Mouse (Mus musculus) bone marrow, adult 2 months (tissue): ENCODE data around the gene Krtap4-7.

Experiments used
- CTCF ChIP-seq: fragments of 200-500 bp; IDR thresholded peaks from 2 replicates; pipeline ENCODE4 v1.5.1; 2011; ENCODE audit warnings: low read length, control low read depth; ENCODE audit not compliant: control insufficient read depth, insufficient read depth
- POLR2A ChIP-seq: fragments of 200-500 bp; IDR thresholded peaks from 2 replicates; pipeline ENCODE4 v1.6.1; 2011; ENCODE audit warnings: low read depth, mild to moderate bottlenecking, control low read depth, low read length, borderline replicate concordance; ENCODE audit not compliant: control insufficient read depth

- TF ChIP-seq CTCF: no peak
- no peak for TF ChIP-seq POLR2A
Observed at GRCm38 (mm10) chr11:99630890-99631289, 13.0 kb downstream of the Krtap4-7 start.
